ENCODE assay signal across 24 mouse cellular contexts in the genomic region with DNA sequence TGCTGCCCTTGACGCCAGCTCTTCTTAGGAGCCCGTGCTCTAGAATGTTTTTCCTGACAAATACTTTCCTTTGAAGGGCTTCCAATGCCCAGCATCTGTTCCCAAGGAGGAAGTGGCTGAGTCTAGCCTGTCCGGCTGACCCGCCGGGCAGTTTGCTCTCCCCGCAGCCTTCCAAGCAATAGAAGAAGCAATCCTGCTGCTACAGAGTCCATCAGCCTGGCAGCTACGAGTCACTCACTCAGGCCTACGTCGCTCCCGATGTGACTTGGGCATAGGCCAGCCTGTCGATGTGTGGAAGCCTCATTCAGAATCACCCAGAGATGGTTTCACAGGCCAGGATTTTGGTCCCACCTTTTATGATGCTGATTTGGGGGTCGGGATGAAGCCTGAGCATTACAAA. TPM values are rescaled to one million over a fixed set of nuclear protein-coding genes. Genes with fewer than 3 reads are reported as not detected.
DNase-seq lines count a peak whose midpoint lies in the region; ATAC-seq and TF ChIP-seq lines count a peak whose summit lies in the region.
"Had no signal": no experiment of that assay in that cellular context is flagged by ENCODE, and none has a peak within 500 bp of the region (broad histone marks: within the 10 kb centered on the region; RNA-seq: fewer than 3 reads in every experiment).

No protein-coding gene starts in this region.

- H3K27ac ChIP-seq in forebrain, embryonic 10.5 days, result peak overlapping the region; percentile 62; the same call in 1 of the 2 replicates
- H3K27ac ChIP-seq in forebrain, embryonic 16.5 days (ENCODE audit: low read length), result no peak overlapping the region
- H3K27ac ChIP-seq in midbrain, postnatal 0 days (ENCODE audit: low read depth, low read length), result no peak overlapping the region
- no peak overlapping the region for H3K27ac ChIP-seq in midbrain, embryonic 11.5 days (ENCODE audit: low read depth, low read length)
- H3K27ac ChIP-seq: embryonic facial prominence, embryonic 10.5 days; embryonic facial prominence, embryonic 12.5 days; forebrain, embryonic 12.5 days had no signal

- no peaks in the 10 kb centered on the region for H3K27me3 ChIP-seq in forebrain, embryonic 10.5 days (ENCODE audit: poor library complexity, severe bottlenecking)
- H3K27me3 ChIP-seq in forebrain, embryonic 16.5 days (replicated peaks; ENCODE audit: control insufficient read depth, insufficient read depth, low read length), result no peaks in the 10 kb centered on the region
- H3K27me3 ChIP-seq in midbrain, postnatal 0 days (ENCODE audit: insufficient read depth, low read length), result no peaks in the 10 kb centered on the region
- H3K27me3 ChIP-seq in midbrain, embryonic 11.5 days (ENCODE audit: control insufficient read depth, insufficient read depth, low read length), result no peaks in the 10 kb centered on the region
- H3K27me3 ChIP-seq: CH12.LX; embryonic facial prominence, embryonic 12.5 days; forebrain, embryonic 12.5 days; Patski had no signal

- no peak for TF ChIP-seq CTCF in midbrain, postnatal 0 days (IDR thresholded peaks at IDR 0.05)

- 92% methylated on average over 12 of the region's 12 CpGs for WGBS in forebrain, embryonic 10.5 days
- WGBS in forebrain, embryonic 16.5 days, result 78% methylated on average over 12 of the region's 12 CpGs
- WGBS in midbrain, postnatal 0 days, result 76% methylated on average over 12 of the region's 12 CpGs
- 84% methylated on average over 12 of the region's 12 CpGs for WGBS in midbrain, embryonic 11.5 days

- no peak for ATAC-seq in forebrain, embryonic 16.5 days
- ATAC-seq in midbrain, postnatal 0 days (ENCODE audit: low FRiP score), result 0 out of 2 replicates have a peak, but pooled peaks have one; percentile 15
- no peak for ATAC-seq in midbrain, embryonic 11.5 days (ENCODE audit: low FRiP score)
- ATAC-seq: activated CD4-positive, CD25-positive, alpha-beta regulatory T cell, adult 4 months; CD4-positive, CD25-positive, alpha-beta regulatory T cell, adult 4 months; forebrain, embryonic 14.5 days; forebrain, postnatal 0 days; Patski had no signal

- peaks cover 3% of the 10 kb centered on the region for H3K9me3 ChIP-seq in forebrain, embryonic 10.5 days
- H3K9me3 ChIP-seq in forebrain, embryonic 16.5 days (ENCODE audit: control insufficient read depth, low read length), result no peaks in the 10 kb centered on the region
- no peaks in the 10 kb centered on the region for H3K9me3 ChIP-seq in midbrain, postnatal 0 days (ENCODE audit: low read length)
- H3K9me3 ChIP-seq in midbrain, embryonic 11.5 days (ENCODE audit: control insufficient read depth, low read length), result no peaks in the 10 kb centered on the region; the same call in 1 of the 2 replicates
- H3K9me3 ChIP-seq: embryonic facial prominence, embryonic 10.5 days; embryonic facial prominence, embryonic 12.5 days; forebrain, embryonic 12.5 days; G1E had no signal

- peaks cover 29% of the 10 kb centered on the region for H3K36me3 ChIP-seq in forebrain, embryonic 10.5 days (replicated peaks)
- no peaks in the 10 kb centered on the region for H3K36me3 ChIP-seq in forebrain, embryonic 16.5 days (ENCODE audit: control insufficient read depth, insufficient read depth)
- no peaks in the 10 kb centered on the region for H3K36me3 ChIP-seq in midbrain, postnatal 0 days (ENCODE audit: insufficient read depth, low read length)
- H3K36me3 ChIP-seq in midbrain, embryonic 11.5 days (ENCODE audit: control insufficient read depth, insufficient read depth, low read length), result 0 out of 2 replicates have a peak, but pooled peaks cover 2% of the 10 kb centered on the region
- H3K36me3 ChIP-seq: G1E had no signal

- DNase-seq in adrenal gland, adult (ENCODE audit: inconsistent age in 2 of 2, low spot score in 1 of 2), result peak; percentile 53 to 71
- no peak for DNase-seq in adrenal gland, postnatal 36 days
- DNase-seq in adrenal gland, postnatal 14 days, result peak; percentile 49
- DNase-seq in adrenal gland, postnatal 4 days (ENCODE audit: low spot score in 2 of 2), result no peak
- DNase-seq in forebrain, embryonic 10.5 days (ENCODE audit: extremely low spot score, low spot score), result no peak
- no peak for DNase-seq in midbrain, postnatal 0 days (ENCODE audit: low spot score)
- no peak for DNase-seq in midbrain, embryonic 11.5 days (ENCODE audit: low spot score, missing footprints)
- DNase-seq: adrenal gland, postnatal 10 days; B cell, adult 2 months; cerebellum, adult 11-12 months; cerebellum, adult 2 months; cerebellum, adult 9-10 months; cerebellum, postnatal 25 days; forebrain, postnatal 0 days had no signal

- no peak overlapping the region for H3K4me3 ChIP-seq in forebrain, embryonic 10.5 days
- H3K4me3 ChIP-seq in forebrain, embryonic 16.5 days (replicated peaks; ENCODE audit: low read length), result no peak overlapping the region
- no peak overlapping the region for H3K4me3 ChIP-seq in midbrain, postnatal 0 days (ENCODE audit: low read depth, low read length)
- no peak overlapping the region for H3K4me3 ChIP-seq in midbrain, embryonic 11.5 days (ENCODE audit: low read depth, low read length)
- H3K4me3 ChIP-seq: embryonic facial prominence, embryonic 10.5 days; embryonic facial prominence, embryonic 12.5 days; forebrain, embryonic 12.5 days had no signal

- peaks cover 25% of the 10 kb centered on the region for H3K4me1 ChIP-seq in forebrain, embryonic 10.5 days
- H3K4me1 ChIP-seq in forebrain, embryonic 16.5 days (replicated peaks; ENCODE audit: control insufficient read depth, insufficient read depth, low read length), result no peaks in the 10 kb centered on the region
- H3K4me1 ChIP-seq in midbrain, postnatal 0 days (ENCODE audit: insufficient read depth, low read length), result no peaks in the 10 kb centered on the region
- H3K4me1 ChIP-seq in midbrain, embryonic 11.5 days (ENCODE audit: control insufficient read depth, insufficient read depth, low read length), result no peaks in the 10 kb centered on the region

- no peak overlapping the region for H3K4me2 ChIP-seq in forebrain, embryonic 16.5 days (ENCODE audit: low read length)
- H3K4me2 ChIP-seq in midbrain, postnatal 0 days (ENCODE audit: low read depth, low read length, poor library complexity, severe bottlenecking), result no peak overlapping the region
- H3K4me2 ChIP-seq in midbrain, embryonic 11.5 days, result no peak overlapping the region
- H3K4me2 ChIP-seq: embryonic facial prominence, embryonic 12.5 days; forebrain, embryonic 12.5 days had no signal

- no peak overlapping the region for H3K9ac ChIP-seq in forebrain, embryonic 16.5 days (replicated peaks; ENCODE audit: low read depth, low read length)
- no peak overlapping the region for H3K9ac ChIP-seq in midbrain, postnatal 0 days (replicated peaks; ENCODE audit: low read length, poor library complexity, severe bottlenecking)
- no peak overlapping the region for H3K9ac ChIP-seq in midbrain, embryonic 11.5 days (ENCODE audit: low read length)
- H3K9ac ChIP-seq: embryonic facial prominence, embryonic 12.5 days; forebrain, embryonic 12.5 days; forebrain, postnatal 0 days had no signal

RNA-seq across cellular contexts. Expression of a gene that starts 39.9 kb away (rescaled TPM):
- 1 to 10 TPM; 1.4 to 2.6 TPM for total RNA-seq in adrenal gland, postnatal 36 days (2021)
- 1.0 and 5.4 TPM in 2 replicates for total RNA-seq in adrenal gland, postnatal 14 days (2021)
- 1 to 10 TPM; 1.7 to 3.0 TPM for total RNA-seq in adrenal gland, postnatal 4 days (2021)
- 0.47 and 1.0 TPM in 2 replicates for polyA plus RNA-seq in forebrain, embryonic 10.5 days (2016; fragmentation: Nextera tagmentation; extraction: Ambion mirVana)
- polyA plus RNA-seq in forebrain, embryonic 16.5 days (2015; fragmentation: Nextera tagmentation; extraction: Ambion mirVana), result 1.0 and 1.1 TPM in 2 replicates
- total RNA-seq in midbrain, postnatal 0 days (2014; rRNA removed), result 0.80 and 1.4 TPM in 2 replicates
- 2.0 and 2.1 TPM in 2 replicates for polyA plus RNA-seq in midbrain, postnatal 0 days (2015; fragmentation: Nextera tagmentation; extraction: Ambion mirVana)
- 0.74 and 1.4 TPM in 2 replicates for polyA plus RNA-seq in midbrain, embryonic 11.5 days (2014; fragmentation: Nextera tagmentation; extraction: Ambion mirVana)

RNA-seq across cellular contexts. Expression of a gene that starts 51.1 kb away (rescaled TPM):
- 1 to 10 TPM in 1 of 2 experiments, under 1 TPM in 1; 0.79 to 1.1 TPM for total RNA-seq in adrenal gland, postnatal 36 days (2021)
- 0.64 and 0.78 TPM in 2 replicates for total RNA-seq in adrenal gland, postnatal 14 days (2021)
- 1 to 10 TPM; 1.1 to 1.8 TPM for total RNA-seq in adrenal gland, postnatal 4 days (2021)
- polyA plus RNA-seq in forebrain, embryonic 10.5 days (2016; fragmentation: Nextera tagmentation; extraction: Ambion mirVana), result 0.07 and 0.20 TPM in 2 replicates
- polyA plus RNA-seq in forebrain, embryonic 16.5 days (2015; fragmentation: Nextera tagmentation; extraction: Ambion mirVana), result 0.06 and 0.20 TPM in 2 replicates
- 0.57 and 0.88 TPM in 2 replicates for total RNA-seq in midbrain, postnatal 0 days (2014; rRNA removed)
- 0.17 and 0.18 TPM in 2 replicates for polyA plus RNA-seq in midbrain, postnatal 0 days (2015; fragmentation: Nextera tagmentation; extraction: Ambion mirVana)
- 0.04 and 0.14 TPM in 2 replicates for polyA plus RNA-seq in midbrain, embryonic 11.5 days (2014; fragmentation: Nextera tagmentation; extraction: Ambion mirVana)
- polyA plus RNA-seq: Patski had no signal

Comparison
In these comparisons a context has a peak if more than half of its experiments do, and no peak if none do; other contexts are left out.
1. DNase-seq: peak in adrenal gland, adult (2 of 2) and adrenal gland, postnatal 14 days (single experiment); none in adrenal gland, postnatal 36 days (0 of 2), adrenal gland, postnatal 4 days (0 of 2), forebrain, embryonic 10.5 days (single experiment), midbrain, postnatal 0 days (single experiment) and midbrain, embryonic 11.5 days (single experiment).